Mouse (Mus musculus) myocyte (in vitro differentiated cells): ENCODE measurements around the gene Sos1.

ENCODE experiments used
- E2F4 ChIP-seq: IDR thresholded peaks from one replicate; pipeline ENCODE4 v1.6.1; 2011; ENCODE audit warnings: mild to moderate bottlenecking, control low read depth, moderate library complexity; ENCODE audit not compliant: insufficient read depth
- MAX ChIP-seq: IDR thresholded peaks from one replicate; pipeline ENCODE4 v1.6.1; 2011; ENCODE audit warnings: low read depth, mild to moderate bottlenecking, control low read depth
- MYOD1 ChIP-seq, 3 experiments: IDR thresholded peaks; one replicate each; pipeline ENCODE4 v1.6.1; 2011; ENCODE audit warnings: control low read depth in 2 of 3, low read depth in 2 of 3, mild to moderate bottlenecking in 2 of 3, moderate library complexity in 1 of 3; ENCODE audit not compliant: insufficient read length in 2 of 3, control insufficient read depth in 1 of 3
- MYOG ChIP-seq, 3 experiments: IDR thresholded peaks; one replicate each; pipeline ENCODE4 v1.6.1; 2011; ENCODE audit warnings: control low read depth in 2 of 3, low read depth in 2 of 3, mild to moderate bottlenecking in 2 of 3; ENCODE audit not compliant: insufficient read length in 2 of 3, control insufficient read depth in 1 of 3, insufficient read depth in 1 of 3
- POLR2A ChIP-seq: IDR thresholded peaks from one replicate; pipeline ENCODE4 v1.6.1; 2011; ENCODE audit warnings: low read depth, mild to moderate bottlenecking, control low read depth, moderate library complexity; ENCODE audit not compliant: insufficient read length
- POLR2AphosphoS2 ChIP-seq: IDR thresholded peaks from one replicate; pipeline ENCODE4 v1.6.1; 2011; ENCODE audit warnings: low read depth, control low read depth; ENCODE audit not compliant: insufficient read length
- REST ChIP-seq: IDR thresholded peaks from one replicate; pipeline ENCODE4 v1.6.1; 2011; ENCODE audit warnings: mild to moderate bottlenecking, control low read depth, moderate library complexity; ENCODE audit not compliant: insufficient read depth, insufficient read length
- SRF ChIP-seq: IDR thresholded peaks from one replicate; pipeline ENCODE4 v1.6.1; 2011; ENCODE audit warnings: low read depth; ENCODE audit not compliant: control insufficient read depth, insufficient read length
- TCF12 ChIP-seq: IDR thresholded peaks from one replicate; pipeline ENCODE4 v1.6.1; 2011; ENCODE audit warnings: mild to moderate bottlenecking, control low read depth; ENCODE audit not compliant: poor library complexity, insufficient read depth, severe bottlenecking
- USF1 ChIP-seq: IDR thresholded peaks from one replicate; pipeline ENCODE4 v1.6.1; 2011; ENCODE audit warnings: low read depth, mild to moderate bottlenecking, control low read depth, moderate library complexity

GRCm38 (mm10) chr17:80520537-80520936, 40.3 kb upstream of the Sos1 start:
- no peak for TF ChIP-seq MYOD1 (IDR thresholded peaks at IDR 0.05; ENCODE audit: control insufficient read depth in 1 of 3, insufficient read length in 2 of 3, low read depth in 2 of 3)
- TF ChIP-seq POLR2A, result no peak
- no peak for TF ChIP-seq MAX
- TF ChIP-seq MYOG (IDR thresholded peaks at IDR 0.05; ENCODE audit: control insufficient read depth in 1 of 3, insufficient read depth in 1 of 3, insufficient read length in 2 of 3, low read depth in 2 of 3), result no peak
- TF ChIP-seq SRF, result no peak
- TF ChIP-seq USF1, result no peak
- TF ChIP-seq TCF12, result no peak
- no peak for TF ChIP-seq REST
- no peak for TF ChIP-seq POLR2AphosphoS2
- no peak for TF ChIP-seq E2F4
